Mouse (Mus musculus): ENCODE measurements at regions not wholly inside any gene's neighbourhood (a gene's known extent, or its start where the extent isn't known, plus 50 kb on each side); places are given as distances from the start of the nearest gene placed in this dataset.
A peak's percentile ranks its signal among the peaks of the same experiment; 100 is the strongest.

DNA sequence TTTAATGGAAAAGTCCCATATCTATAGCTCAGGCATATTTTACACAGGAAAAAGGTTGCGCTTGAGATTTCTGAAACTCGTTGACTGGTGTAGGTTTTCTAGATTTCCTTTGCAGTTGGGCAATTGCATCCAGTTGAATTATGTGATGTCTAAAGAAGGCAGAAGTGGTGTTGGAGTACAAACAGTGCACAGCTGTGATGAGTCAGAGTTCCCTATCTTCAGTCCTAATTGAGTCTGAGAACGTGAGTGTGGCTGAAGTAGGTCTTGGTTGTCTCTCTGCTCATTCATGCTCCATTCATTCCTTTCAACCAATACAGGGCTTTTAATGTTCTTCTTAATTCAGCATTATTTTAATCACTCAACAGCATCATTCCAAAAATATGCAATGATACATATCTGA, 142.9 kb upstream of the Dpyd start:
- no peak for DNase-seq

DNA sequence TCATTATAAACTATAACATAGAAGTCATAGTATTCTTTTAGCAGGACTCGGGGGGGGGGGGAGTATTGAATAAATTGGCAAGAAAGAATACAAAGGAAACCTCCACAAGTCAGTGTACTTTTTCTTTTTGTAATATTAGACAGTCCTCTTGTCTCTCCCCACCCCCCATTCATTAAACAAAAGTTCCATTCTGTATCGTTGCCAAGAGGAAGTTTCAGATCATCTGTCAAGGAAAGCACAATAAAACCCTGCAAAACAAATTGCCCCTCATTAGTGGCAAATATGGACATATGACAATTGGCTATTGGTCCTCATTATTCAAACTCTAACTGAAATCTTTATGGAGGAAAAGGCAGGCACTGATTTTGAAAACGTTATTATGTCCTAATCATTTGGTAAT, 140.2 kb upstream of the Dpyd start:
- no peak for DNase-seq

DNA sequence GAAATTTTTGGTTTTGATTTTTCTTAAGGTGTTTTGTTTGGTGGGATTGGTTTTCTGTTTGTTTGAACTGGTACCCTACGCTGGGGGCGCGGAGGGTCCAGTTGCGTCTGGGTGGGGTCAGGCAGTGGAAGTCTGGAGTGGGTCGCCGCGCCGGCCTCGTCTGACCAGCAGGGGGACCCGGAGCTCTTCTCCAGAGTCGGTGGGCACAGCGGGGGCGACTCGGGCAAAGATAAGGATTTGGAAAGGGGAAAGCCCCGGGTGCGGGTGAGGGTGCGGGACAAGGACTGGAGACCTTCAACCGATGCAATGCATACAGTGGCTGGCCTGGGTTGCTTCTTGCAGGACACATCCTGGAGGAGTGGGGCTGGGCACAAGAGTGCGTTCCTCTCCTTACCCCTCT, 136.2 kb upstream of the Dpyd start:
- DNase-seq: no peak

GRCm38 (mm10) chr3:118428523-118428922, 133.4 kb upstream of the Dpyd start:
- DNase-seq: peak; percentile 65

- peak; percentile 35 for DNase-seq
Observed at GRCm38 (mm10) chr3:118429825-118430630, 131.9 kb upstream of the Dpyd start.

GRCm38 (mm10) chr3:118430631-118430906, 131.4 kb upstream of the Dpyd start:
- DNase-seq: no peak

GRCm38 (mm10) chr3:118431031-118431723, 130.8 kb upstream of the Dpyd start:
- DNase-seq: no peak

GRCm38 (mm10) chr3:118433441-118434021, 128.4 kb upstream of the Dpyd start:
- no peak for DNase-seq

- DNase-seq: no peak
Observed at GRCm38 (mm10) chr3:118434311-118434710, 127.6 kb upstream of the Dpyd start.

DNA sequence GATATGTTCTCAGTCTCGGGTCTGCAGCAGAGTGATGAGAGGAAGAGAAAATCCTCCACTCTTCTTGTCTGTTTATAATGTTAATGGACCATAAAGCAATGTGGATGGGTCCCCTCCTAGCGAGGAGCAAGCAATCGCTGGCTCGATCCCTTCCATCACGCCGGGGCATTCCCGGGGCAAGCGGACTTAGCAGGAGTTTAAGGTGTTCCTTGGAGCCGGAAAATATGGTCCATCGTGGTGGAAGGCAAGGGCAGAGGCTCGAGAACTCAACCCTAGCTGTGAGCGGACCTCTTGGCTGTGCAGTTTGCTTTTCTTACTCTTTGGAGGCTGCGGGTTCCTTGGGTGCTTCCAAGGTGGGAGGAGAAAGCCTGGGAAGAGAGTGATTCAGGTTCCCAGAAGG, 127.1 kb upstream of the Dpyd start:
- DNase-seq: no peak

GRCm38 (mm10) chr3:118435248-118435647, 126.7 kb upstream of the Dpyd start:
- no peak for DNase-seq

GRCm38 (mm10) chr3:118443742-118444332, 118.1 kb upstream of the Dpyd start:
- DNase-seq: no peak

GRCm38 (mm10) chr3:118445360-118445759, 116.6 kb upstream of the Dpyd start:
- no peak for DNase-seq

GRCm38 (mm10) chr3:118459636-118460035, 102.3 kb upstream of the Dpyd start:
- DNase-seq: no peak

- DNase-seq: no peak
Observed at GRCm38 (mm10) chr3:118465611-118466010, 96.3 kb upstream of the Dpyd start.

DNA sequence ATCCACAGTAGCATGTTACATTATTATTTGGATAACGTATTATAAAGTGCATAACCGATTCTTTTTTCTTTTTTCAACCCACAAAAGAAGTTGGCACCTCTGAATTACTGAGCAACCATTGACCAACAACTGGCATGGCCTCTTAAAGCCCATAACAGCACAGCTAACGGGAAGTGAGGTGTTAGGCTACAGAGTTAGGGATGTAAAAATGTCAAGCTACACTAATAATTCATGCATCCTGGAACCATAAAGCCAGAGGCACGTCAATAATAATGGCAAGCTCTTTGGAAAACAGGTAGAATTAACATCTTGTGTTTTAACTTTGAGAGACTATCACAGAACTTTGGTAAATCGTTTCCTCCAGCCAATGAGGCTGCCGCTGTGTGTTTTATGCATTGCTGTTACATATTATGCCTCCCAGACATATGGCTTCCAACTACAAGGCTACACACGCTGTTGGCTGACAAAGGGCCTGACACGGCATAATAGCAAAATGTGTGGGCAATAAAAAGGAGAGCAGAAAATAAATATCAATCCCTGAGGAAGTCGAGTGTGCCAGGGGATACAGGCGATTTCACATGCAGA, 89.6 kb upstream of the Dpyd start:
- no peak for DNase-seq

DNA sequence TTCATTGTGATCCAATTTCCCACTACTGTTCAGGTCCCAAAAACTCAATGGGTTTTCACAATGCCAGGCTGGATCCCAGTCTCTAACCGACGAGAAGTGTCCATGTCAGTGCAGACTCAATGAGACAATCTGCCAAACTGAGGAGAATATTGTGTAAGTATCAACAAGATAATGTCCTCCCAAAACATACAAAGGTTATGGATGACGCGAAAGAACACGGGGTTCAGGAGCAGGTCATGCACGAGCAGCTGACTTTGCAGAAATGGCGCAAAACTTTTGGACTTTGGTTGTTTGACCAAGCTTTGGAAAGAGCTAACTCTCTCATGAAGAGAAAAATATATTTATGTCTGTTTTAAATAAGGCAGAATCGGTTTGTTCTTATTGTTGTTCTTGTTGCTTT, 83.9 kb upstream of the Dpyd start:
- DNase-seq: no peak

GRCm38 (mm10) chr3:118480515-118481248, 81.2 kb upstream of the Dpyd start:
- no peak for DNase-seq

DNA sequence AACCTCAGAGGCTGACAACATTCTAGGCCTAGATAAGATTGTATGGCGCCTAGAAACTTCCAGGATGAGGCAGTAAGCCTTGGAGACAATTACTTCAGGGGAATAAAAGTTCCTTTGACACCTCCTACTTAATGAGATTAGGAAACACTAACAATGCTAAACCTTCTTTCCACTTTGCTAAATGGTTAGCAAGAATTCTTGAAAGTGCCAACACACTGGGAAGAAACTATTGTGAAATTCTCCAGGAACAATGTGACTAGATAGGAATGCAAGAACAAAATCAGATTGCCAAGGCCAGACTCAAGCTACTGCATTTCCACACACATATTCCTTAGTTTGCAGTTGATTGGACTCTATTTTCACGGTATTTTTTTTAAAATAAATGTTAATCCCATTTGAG, 76.0 kb upstream of the Dpyd start:
- no peak for DNase-seq

DNA sequence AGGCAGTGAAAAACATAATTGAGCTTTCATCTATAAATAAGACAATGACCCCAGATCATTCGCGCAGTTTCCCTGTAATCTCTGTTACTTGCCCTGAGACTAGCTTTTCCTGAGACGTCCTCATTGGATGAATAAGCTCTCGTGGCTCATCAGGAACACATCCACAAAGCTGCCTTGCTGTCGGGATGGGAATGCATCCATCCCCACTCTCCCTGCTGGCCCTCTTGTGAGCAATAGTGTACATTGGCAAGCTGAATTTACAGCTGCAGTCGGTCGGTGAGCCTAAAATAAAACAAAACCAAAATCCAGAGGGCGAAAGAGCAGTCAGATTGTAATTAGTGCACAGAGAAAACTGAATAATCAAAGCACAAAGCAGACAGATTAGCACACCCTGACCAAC, 74.5 kb upstream of the Dpyd start:
- DNase-seq: no peak

DNA sequence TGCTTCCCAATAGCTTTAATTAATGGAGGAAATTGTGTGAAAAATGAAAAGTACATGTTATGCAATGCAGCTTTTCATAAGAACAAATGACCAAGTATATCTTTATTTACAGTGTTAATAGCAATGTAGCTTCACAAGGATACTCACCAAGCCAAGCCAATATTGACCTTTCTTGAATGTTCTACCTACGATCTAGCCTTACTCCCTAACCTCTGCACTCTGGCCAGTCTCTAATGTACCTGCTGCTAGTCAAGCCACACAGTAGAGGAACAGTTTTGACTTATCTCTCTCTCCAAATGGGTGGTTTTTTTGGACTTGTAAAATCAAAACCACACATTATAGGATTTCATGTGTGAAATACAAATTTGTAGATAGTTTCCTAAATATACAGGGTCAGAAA, 70.8 kb upstream of the Dpyd start:
- no peak for DNase-seq

GRCm38 (mm10) chr3:118491871-118492270, 70.1 kb upstream of the Dpyd start:
- DNase-seq: no peak

DNA sequence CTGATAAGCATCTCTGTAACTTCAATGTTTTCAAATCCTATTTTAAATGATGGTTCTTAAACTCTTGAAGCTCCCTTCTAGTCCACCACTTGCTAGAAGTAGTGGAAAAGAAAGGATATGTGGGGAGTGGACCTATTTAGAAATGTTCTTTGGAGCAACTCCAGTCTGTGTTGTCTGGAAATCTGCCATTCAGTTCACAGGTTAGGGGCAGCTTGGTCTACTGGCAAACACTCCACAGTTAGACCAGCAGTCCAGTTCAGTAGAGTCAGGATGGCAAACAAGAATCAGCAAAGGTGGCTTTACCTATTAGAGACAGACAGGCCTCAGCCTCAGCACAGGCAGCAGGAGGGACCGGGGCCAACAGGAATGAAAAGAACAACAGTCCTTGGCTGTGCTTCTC, 67.3 kb upstream of the Dpyd start:
- DNase-seq: no peak

Data from cerebellum, adult 9-10 months (tissue).